Mouse (Mus musculus) midbrain, embryonic 14.5 days (tissue): ENCODE results near the gene Brd7. TPM values are rescaled to one million over a fixed set of nuclear protein-coding genes. Genes with fewer than 3 reads are reported as not detected.

Source experiments
- ATAC-seq: fragments of 200-750 bp; cut with Nextera tagmentation; 2 replicates; pipeline ENCODE4 v1.8.0; 2017; ENCODE audit warnings: moderate number of reproducible peaks, moderate library complexity; ENCODE audit not compliant: low FRiP score, low TSS enrichment
- DNase-seq: peaks from one replicate; pipeline ENCODE4 v3.0.0-alpha.2; 2015
- H3K27ac ChIP-seq: fragments of 300-500 bp; sonication (generic); replicated peaks from 2 replicates; pipeline ENCODE4 v1.5.1; 2014; ENCODE audit warnings: mild to moderate bottlenecking, low read depth, low read length, moderate library complexity
- H3K27me3 ChIP-seq: fragments of 300-500 bp; sonication (generic); 2 replicates; pipeline ENCODE4 v1.6.1; 2014; ENCODE audit warnings: low read length, control low read depth, mixed read lengths; ENCODE audit not compliant: control insufficient read depth, insufficient read depth
- H3K36me3 ChIP-seq: fragments of 300-500 bp; sonication (generic); 2 replicates; pipeline ENCODE4 v1.6.1; 2014; ENCODE audit warnings: low read length, control low read depth; ENCODE audit not compliant: control insufficient read depth, insufficient read depth
- H3K4me1 ChIP-seq: fragments of 300-500 bp; sonication (generic); 2 replicates; pipeline ENCODE4 v1.6.1; 2014; ENCODE audit warnings: mild to moderate bottlenecking, antibody characterized with exemption, low read length, control low read depth; ENCODE audit not compliant: control insufficient read depth, insufficient read depth
- H3K4me2 ChIP-seq: fragments of 300-500 bp; sonication (generic); 2 replicates; pipeline ENCODE4 v1.6.1; 2014; ENCODE audit warnings: mild to moderate bottlenecking, low read length, moderate library complexity
- H3K4me3 ChIP-seq: fragments of 300-500 bp; sonication (generic); replicated peaks from 2 replicates; pipeline ENCODE4 v1.5.1; 2014; ENCODE audit warnings: low read depth, low read length
- H3K9ac ChIP-seq: fragments of 300-500 bp; sonication (generic); replicated peaks from 2 replicates; pipeline ENCODE4 v1.6.1; 2014; ENCODE audit warnings: mild to moderate bottlenecking, low read length, moderate library complexity
- H3K9me3 ChIP-seq: fragments of 300-500 bp; sonication (generic); 2 replicates; pipeline ENCODE4 v1.6.1; 2016; ENCODE audit warnings: low read length, control low read depth, mixed read lengths; ENCODE audit not compliant: control insufficient read depth
- WGBS: fragments of 180-500 bp; shearing (Covaris S2); extraction: QIAGEN DNeasy Blood & Tissue Kit; methylation state at CpG from one replicate; pipeline ENCODE4 v1.1.7; 2014; 5-methylcytosine and 5-hydroxymethylcytosine counted together
- polyA plus RNA-seq: library from polyadenylated mRNA; unstranded; fragments of >200 nt; fragmentation: Nextera tagmentation; extraction: Ambion mirVana; gene quantifications from 2 replicates; pipeline ENCODE4 v1.2.1, GENCODE M21; 2014

The Brd7 gene
- polyA plus RNA-seq, 1 experiment from 2014 or later, result 82.5 TPM

GRCm38 (mm10) chr8:88288622-88289242 is 73.3 kb downstream of the Brd7 start:
- 74% methylated on average over 12 of the region's 12 CpGs for WGBS
- ATAC-seq (no peak), DNase-seq (no peak)
- H3K4me1 ChIP-seq, result no peaks in the 10 kb centered on the region
- no peaks in the 10 kb centered on the region for H3K9me3 ChIP-seq
- no peak overlapping the region for H3K4me3 ChIP-seq
- no peaks in the 10 kb centered on the region for H3K27me3 ChIP-seq
- H3K4me2 ChIP-seq, result no peak overlapping the region
- H3K36me3 ChIP-seq, result no peaks in the 10 kb centered on the region
- H3K9ac ChIP-seq, result no peak overlapping the region
- no peak overlapping the region for H3K27ac ChIP-seq

DNA sequence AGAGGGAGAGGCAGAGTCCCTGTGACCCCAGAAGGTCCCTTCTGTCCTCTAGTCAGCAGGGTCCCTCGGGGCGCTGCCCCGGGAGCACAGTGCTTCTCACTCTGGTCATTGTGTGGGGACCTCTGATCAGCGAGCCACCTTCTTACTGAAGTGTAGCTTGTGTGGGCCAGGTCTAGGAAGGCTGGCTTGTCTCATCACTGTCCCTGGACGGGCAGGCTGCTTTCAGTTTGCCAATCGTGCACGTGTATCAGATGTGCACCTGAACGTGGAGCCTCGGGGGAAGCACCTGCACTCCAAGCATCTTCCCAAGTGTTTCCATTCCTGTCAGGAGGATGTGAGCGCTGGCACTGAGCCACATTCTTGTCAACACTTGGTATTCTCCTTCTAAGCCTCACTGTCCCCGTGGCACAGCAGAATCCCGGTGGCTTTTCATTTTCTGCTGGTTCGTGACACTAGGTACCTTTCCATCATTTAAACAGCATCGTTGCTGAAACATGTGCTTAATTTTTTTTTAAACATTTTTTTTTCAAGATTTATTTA is 75.5 kb downstream of the Brd7 start:
- no peaks in the 10 kb centered on the region for H3K4me1 ChIP-seq
- H3K9me3 ChIP-seq, result no peaks in the 10 kb centered on the region
- no peaks in the 10 kb centered on the region for H3K36me3 ChIP-seq
- H3K9ac ChIP-seq, result no peak overlapping the region
- DNase-seq, result no peak
- no peak overlapping the region for H3K4me2 ChIP-seq
- H3K27ac ChIP-seq, result no peak overlapping the region
- no peaks in the 10 kb centered on the region for H3K27me3 ChIP-seq
- ATAC-seq, result no peak
- no peak overlapping the region for H3K4me3 ChIP-seq
- WGBS, result 86% methylated on average over 14 of the region's 14 CpGs

GRCm38 (mm10) chr8:88285469-88286356 is 76.3 kb downstream of the Brd7 start:
- DNase-seq (no peak), ATAC-seq (no peak; the same call in 1 of the 2 replicates)
- Histone ChIP-seq H3K36me3 (no peaks in the 10 kb centered on the region), H3K4me1 (no peaks in the 10 kb centered on the region), H3K4me2 (no peak overlapping the region), H3K27ac (no peak overlapping the region), H3K9me3 (no peaks in the 10 kb centered on the region), H3K27me3 (no peaks in the 10 kb centered on the region), H3K4me3 (no peak overlapping the region), H3K9ac (no peak overlapping the region)
- 82% methylated on average over 8 of the region's 8 CpGs for WGBS

DNA sequence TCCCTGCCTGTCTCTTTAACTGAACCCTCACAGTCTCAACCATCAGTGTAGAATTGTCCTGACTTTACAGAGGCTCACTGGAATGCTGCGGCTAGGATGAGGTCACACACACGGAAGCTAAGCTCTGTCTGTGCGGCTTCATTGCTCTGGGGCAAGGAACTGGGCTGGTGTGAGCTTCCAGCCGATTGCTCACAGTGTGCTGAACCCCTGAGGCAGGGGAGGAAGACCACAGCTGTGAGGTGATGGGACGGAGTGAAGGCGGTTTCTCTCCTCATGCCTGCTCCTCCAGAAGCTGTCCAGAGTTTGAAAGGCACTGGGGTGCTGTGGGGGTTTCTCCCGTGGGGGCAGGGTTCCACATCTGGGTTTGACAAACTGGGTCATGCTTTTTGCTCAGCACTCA is 77.3 kb downstream of the Brd7 start:
- Histone ChIP-seq H3K9me3 (no peaks in the 10 kb centered on the region), H3K36me3 (no peaks in the 10 kb centered on the region), H3K27ac (no peak overlapping the region), H3K4me3 (no peak overlapping the region), H3K4me1 (no peaks in the 10 kb centered on the region), H3K9ac (no peak overlapping the region), H3K27me3 (no peaks in the 10 kb centered on the region), H3K4me2 (no peak overlapping the region)
- 67% methylated on average over 7 of the region's 7 CpGs for WGBS
- no peak for ATAC-seq
- no peak for DNase-seq

GRCm38 (mm10) chr8:88283243-88284115 is 78.5 kb downstream of the Brd7 start:
- Histone ChIP-seq H3K27ac (no peak overlapping the region), H3K9me3 (no peaks in the 10 kb centered on the region), H3K9ac (no peak overlapping the region), H3K4me2 (no peak overlapping the region), H3K36me3 (no peaks in the 10 kb centered on the region), H3K4me1 (no peaks in the 10 kb centered on the region), H3K4me3 (no peak overlapping the region), H3K27me3 (no peaks in the 10 kb centered on the region)
- DNase-seq (no peak), ATAC-seq (no peak)
- 87% methylated on average over 13 of the region's 13 CpGs for WGBS

DNA sequence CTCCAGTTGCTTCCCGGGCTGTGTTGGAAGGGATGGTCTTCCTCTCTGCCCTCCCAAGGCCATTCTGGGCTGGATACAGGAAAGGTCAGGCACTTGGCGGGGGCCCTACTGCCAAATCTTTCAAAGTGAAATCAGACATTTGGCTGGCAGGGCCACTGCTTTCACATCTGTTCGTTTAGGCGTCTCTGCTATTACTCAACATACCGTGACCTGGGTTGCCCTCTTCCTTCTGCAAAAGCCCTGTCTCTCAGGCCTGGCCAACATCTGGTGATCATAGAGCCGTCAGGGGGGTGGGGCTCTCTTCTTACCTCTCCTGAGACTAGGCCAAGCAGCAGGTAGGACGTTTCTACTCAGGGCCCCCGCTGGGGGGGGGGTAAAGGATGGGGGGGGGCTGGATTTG is 79.3 kb downstream of the Brd7 start:
- Histone ChIP-seq H3K4me1 (no peaks in the 10 kb centered on the region), H3K9ac (no peak overlapping the region), H3K4me3 (no peak overlapping the region), H3K4me2 (no peak overlapping the region), H3K27ac (no peak overlapping the region), H3K9me3 (no peaks in the 10 kb centered on the region), H3K36me3 (no peaks in the 10 kb centered on the region), H3K27me3 (no peaks in the 10 kb centered on the region)
- ATAC-seq, result no peak
- 64% methylated on average over 8 of the region's 8 CpGs for WGBS
- no peak for DNase-seq

Other genes with a start within 250 kb of the Brd7 start
- 30.5 and 51.0 TPM in 2 replicates for gene Cnep1r1, start 243.4 kb downstream of the Brd7 start, polyA plus RNA-seq
- gene Heatr3, start 224.3 kb downstream of the Brd7 start, polyA plus RNA-seq, result 30.7 and 39.9 TPM in 2 replicates
- gene Tent4b, start 163.0 kb downstream of the Brd7 start, polyA plus RNA-seq, result 16.0 and 16.3 TPM in 2 replicates
- gene Adcy7, start 89.8 kb downstream of the Brd7 start, polyA plus RNA-seq, result 1.8 and 2.6 TPM in 2 replicates
- 46.2 and 66.4 TPM in 2 replicates for gene Nkd1, start 159.2 kb upstream of the Brd7 start, polyA plus RNA-seq